Mouse (Mus musculus) retina, postnatal 1 day (tissue): ENCODE results near the gene Ankar.
A peak's percentile ranks its signal among the peaks of the same experiment; 100 is the strongest.

Experiments
- DNase-seq: peaks from one replicate; pipeline ENCODE4 v3.0.0-alpha.2; 2012

Gene Ankar

DNA sequence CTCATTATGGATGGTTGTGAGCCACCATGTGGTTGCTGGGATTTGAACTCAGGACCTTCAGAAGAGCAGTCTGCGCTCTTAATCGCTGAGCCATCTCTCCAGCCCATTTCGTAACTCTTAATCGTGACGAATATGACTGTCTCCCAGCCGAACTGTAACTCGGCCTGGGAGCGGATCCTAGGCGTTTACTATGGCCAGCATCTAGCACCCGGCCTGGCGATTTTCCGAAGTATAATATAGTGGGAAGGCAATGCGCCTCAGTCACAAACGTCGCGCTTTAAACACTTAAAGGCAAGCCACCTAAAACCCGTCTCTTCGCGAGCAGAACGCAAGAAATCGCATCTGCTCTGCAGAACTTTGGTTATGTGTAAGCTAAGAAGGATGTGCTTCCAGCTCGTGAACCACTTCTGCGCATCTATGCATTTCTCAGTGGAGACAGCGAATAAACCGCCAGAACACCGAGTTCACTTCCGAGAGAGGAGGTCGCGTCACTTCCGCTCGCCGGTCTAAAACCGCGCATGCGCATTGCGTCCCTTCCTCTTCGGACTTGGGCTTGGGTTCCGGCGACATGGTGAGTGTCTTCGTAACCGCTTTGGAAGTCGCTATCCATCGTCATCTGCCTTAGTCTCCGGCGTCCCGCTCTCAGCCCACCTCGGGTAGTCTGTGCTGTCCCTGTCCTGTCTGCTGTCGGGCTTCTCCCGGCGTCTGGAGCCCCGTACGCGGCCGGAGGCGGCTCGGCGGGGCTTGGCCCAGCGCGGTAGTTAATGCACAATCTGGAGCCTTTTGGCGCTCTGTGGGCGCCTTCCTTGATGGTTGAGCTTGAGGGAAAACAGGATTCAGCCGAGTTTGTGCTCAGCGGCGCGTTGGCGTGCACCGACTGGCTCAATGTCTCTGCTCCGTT is 10.6 kb upstream of the Ankar start, which contains the start of gene Rpl37a:
TSS of gene Rpl37a (plus strand) at position 538 of the 901 bp plus-strand sequence.
- DNase-seq, result peak; percentile 98

DNA sequence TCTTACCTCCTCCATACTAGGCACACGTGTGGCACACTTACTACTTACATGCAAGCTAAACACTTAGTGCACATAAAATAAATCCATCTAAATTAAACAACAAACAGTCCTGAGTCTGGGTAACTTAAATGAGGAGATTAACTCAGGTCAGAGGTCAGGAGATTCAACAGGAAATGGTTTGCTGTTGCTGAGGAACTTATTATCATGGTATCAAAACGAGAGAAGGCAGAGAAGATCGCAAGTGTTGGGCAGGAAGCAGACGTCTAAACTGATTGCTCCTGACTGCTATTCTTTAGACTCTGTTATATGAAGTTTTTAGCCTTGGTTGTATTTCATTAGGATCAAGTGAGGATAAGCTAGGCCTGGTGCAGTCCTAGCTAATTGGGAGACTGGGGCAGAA is 7.1 kb upstream of the Ankar start:
- no peak for DNase-seq

DNA sequence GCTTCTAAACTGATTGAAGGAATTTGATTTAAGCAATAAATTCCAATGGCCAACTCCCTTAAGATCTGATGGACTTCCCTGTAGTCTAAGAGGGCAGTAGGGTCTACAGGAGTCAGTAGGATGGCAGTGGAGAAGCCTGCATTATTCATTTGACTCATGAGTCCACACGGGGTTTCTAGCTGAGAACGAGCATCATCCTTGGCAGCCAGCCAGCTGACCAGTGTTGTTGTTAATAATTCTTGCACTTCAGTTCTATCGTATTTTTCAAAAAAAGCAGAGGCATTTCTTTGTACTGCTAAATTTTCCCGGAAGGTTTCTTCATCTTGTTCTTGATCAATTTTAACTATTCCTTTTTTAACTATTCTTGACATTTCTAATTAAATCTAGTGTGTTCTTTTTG is 1.7 kb downstream of the Ankar start:
- DNase-seq, result peak; percentile 35

DNA sequence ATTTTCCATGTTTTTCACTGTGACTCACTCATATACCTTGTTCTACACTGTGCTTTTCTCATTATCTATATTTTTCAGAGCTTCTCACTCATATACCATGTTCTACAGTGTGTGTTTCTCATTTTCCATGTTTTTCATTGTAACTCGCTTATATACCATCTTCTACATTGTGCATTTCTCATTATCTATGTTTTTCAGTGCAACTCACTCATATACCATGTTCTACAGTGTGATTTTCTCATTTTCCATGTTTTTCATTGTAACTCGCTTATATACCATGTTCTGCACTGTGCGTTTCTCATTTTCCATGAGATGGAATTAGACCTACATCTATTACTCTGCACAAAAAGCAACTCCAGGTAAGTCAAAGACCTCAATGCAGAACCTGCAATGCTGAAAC is 4.1 kb downstream of the Ankar start:
- peak; percentile 35 for DNase-seq

DNA sequence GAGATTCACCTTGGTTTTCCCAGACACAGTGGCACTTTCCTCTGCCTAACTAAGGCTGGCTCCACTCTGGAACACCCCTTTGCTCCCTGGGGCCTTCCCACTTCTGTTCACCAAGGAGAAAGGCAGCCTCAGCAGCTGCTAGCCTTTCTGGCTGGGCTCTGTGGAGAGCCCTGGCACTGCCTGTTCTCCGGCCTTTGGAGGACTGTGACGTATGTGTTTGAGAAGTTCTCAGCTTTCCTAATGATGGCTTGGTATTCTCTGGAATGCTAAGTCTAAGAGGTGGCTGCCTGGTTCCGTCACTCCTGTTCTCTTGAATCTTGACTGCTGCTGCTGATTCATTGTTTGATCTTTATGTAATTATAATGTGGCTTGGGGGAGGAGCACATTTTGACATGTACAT is 27.3 kb downstream of the Ankar start:
- DNase-seq, result no peak

DNA sequence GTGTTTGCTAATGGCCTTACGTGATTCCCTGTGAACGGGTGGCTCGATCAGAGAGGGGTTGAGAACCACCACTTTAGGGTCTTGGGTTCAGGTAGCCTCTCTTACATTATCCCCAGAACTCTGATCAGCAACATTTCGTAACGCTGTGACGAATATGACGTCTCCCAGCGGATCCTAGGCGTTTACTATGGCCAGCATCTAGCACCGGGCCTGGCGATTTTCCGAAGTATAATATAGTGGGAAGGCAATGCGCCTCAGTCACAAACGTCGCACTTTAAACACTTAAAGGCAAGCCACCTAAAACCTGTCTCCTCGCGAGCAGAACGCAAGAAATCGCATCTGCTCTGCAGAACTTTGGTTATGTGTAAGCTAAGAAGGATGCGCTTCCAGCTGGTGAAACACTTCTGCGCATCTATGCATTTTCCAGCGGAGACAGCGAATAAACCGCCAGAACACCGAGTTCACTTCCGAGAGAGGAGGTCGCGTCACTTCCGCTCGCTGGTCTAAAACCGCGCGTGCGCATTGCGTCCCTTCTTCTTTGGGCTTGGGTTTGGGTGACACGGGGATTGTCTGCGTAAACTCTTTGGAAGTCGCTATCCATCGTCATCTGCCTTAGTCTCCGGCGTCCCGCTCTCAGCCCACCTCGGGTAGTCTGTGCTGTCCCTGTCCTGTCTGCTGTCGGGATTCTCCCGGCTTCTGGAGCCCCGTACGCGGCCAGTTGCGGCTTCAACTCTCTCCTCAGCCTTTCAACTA is 59.5 kb downstream of the Ankar start:
- DNase-seq, result peak; percentile 85

DNA sequence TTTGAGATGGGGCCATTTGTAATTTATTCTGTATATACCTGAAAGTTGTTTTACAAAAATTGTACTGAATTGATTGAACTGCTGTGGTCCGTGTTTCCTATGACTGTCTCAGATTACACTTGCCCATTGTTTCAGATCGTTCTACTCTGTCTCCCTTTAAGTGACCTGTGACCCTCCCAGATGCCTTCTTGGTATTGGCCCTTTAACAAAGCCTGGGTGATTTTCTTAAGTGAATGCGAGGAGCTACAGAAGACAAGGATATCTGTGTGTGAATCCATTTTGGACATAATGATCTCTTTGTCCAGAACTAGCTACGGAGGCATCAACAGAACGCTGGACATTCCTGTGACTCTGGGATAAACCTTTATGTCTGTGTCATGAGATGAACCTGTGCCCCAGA is 65.2 kb downstream of the Ankar start:
- no peak for DNase-seq

DNA sequence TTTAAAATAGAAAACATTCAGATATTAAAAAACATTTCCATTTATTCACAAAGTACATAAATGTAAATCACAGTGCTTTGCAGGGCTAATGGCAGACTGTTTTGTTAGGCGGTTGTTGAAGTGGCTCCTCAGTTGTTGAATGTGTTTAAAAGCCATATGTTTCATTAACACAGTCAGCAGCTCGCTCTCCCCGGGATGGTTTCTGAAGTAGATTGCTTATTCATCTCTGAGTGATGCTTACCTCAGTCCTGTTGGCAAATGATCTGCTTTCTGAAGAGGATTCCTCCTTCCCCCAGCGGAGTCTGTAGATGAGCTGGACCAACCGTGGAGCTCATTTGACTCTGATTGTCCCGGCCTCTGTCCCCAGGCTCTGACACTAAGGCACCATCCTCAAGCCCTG is 88.2 kb downstream of the Ankar start:
- no peak for DNase-seq

DNA sequence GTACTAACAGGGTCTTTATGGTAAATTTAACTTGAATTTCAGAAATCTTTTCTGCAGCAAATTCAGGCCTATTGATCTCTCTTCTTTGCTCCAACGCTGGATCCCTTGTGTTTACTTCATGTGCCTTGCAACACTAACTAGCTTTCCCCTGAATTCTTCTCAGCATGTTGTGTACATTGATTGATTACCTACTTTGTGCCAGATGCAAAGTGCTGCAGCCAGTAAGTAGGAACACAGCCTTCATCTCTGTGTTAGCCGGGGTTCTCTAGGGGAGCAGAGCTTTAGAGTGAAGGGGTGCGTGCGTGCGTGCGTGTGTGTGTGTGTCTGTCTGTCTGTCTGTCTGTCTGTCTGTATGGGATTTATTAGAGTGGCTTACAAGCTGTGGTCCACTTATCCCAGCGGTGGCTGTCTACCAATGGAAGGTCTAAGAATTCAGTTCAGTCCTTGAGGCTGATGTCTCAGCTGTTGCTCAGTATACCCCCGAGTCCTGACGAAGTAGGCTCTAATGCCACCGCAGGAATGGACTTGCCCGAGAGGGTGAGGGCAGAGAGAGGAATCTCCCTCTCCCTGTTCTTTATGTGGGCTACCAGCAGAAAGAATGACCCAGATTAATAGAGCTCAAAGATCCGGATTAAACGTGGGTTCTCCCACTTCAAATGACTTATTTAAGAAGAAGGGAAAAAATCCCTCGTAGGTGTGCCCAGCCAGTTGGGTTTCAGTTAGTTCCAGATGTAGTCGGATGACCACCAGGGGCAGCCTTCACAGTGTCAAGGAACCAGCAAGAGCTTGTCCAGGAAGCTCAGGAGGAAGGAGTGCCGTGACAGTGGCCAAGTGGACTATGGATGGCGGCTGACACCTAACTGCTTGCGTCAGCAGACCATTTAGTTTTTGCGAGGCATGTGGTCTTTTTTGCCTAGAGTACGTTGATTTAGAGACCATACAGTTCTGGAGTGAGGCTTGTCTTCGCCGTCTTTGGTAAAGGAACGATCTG is 90.2 kb downstream of the Ankar start:
- peak; percentile 11 for DNase-seq

DNA sequence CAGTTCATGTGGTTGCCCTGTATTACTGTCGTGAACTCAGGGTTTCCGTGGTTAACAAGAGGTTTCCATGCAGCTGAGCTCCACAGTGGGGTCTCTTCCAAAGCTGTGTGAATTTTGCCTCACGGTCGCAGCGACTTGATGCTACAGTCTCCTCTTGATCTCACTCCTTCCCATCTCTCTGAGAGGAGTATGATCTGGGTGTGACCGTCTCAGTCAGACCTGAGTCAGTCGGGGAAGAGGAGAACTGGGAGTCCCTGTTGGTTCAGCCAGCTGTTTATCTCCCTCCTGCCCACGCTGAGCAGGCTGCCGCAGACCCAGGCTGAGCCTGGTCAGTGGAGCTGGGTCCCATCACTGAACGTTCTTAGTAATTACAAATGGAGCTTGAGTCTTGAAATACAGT is 91.2 kb downstream of the Ankar start:
- DNase-seq, result no peak

DNA sequence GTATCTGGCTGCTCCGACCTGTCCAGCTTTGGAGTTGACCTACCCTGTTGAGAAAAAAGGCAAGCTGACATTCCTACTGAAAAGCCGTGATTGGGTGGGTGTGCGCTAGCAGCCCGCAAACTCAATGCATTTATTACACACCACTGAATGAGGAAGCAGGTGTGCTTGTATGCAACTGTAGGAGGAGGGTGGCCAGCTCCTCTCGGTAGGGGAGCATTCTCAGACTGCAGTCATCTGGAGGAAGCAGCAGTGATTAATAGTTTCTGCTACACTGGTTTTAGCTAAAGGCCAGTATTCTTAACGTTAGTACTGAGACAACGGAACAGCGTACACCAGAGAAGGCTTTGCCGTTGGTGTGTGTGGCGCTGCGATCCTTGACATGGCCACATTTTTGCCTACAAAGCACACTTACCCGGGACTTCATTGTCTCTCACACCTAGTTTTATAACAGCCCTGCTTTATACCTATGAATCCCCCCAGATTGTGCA is 94.1 kb downstream of the Ankar start:
- DNase-seq, result peak; percentile 21

DNA sequence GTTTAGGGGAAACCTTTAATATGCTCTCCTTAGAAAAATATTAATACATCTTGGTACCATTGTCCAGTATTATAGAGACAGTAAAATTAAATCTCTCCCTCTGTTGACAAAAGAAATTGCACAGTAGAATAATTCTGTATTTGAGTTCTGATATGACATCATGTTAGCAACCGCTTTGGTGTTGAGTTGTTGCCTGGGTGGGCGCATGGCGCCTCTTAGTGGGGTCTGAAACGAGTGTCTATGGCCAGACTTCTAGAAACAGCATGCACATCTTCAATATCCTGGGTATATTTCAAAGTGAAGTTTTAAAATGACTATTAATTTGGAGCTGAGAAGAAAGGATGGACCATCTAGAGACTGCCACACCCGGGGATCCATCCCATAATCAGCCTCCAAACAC is 97.6 kb downstream of the Ankar start:
- DNase-seq, result no peak

DNA sequence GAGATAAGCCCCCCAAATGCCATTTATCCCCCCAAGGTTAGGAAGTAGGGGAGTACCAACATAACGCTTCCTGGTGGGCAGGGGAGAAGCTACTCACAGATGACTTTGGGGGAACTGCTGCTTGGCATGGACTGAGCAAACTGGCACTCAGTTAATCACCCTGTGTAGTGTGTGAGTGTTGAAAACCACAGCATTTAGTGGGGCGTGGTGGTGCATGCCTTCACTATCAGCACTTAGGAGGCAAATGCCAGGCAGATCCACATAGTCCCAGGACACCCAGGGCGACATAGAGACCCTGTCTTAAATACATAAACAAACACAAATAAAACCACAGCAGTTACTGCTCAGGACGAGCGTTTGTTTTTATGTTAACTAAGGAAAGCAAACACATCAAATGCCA is 98.2 kb downstream of the Ankar start:
- no peak for DNase-seq

DNA sequence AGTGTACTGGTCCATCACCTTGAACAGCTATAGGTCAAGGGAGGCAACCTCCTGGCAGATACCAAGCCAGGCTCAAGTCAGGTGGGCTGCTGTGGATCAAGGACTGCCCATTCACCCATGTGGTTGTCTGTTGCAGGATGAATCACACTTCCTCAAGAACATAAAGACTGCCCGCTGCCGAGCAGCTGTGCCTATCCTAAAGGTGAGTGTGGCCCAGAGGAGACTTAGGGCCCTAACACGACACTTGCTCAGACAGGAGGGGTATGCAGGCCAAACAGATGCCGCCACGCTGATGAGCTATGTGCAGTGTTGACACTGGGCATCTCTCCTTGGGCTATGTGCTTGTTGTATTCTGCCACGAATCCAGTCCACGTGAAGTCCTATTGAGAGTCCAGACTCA is 99.1 kb downstream of the Ankar start:
- DNase-seq, result no peak

DNA sequence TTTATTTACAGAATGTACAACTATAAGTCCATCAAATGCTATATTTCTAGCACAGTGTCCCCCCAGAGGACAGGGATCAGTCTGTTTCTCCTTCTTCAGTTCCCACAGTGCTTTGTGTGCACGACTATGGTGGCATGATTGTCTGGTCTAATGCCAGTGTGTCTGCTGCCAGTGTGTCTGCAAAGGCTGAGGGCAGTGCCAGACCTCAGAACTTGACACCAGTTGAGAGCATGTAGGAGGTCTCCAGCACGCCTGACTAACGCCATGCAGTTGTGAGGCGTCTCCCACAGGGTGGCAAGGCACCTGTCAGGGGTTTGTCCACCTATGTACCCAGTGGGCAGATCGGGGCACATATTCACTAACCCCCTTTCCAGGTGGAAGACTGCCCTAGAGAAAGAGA is 99.6 kb downstream of the Ankar start:
- no peak for DNase-seq

DNA sequence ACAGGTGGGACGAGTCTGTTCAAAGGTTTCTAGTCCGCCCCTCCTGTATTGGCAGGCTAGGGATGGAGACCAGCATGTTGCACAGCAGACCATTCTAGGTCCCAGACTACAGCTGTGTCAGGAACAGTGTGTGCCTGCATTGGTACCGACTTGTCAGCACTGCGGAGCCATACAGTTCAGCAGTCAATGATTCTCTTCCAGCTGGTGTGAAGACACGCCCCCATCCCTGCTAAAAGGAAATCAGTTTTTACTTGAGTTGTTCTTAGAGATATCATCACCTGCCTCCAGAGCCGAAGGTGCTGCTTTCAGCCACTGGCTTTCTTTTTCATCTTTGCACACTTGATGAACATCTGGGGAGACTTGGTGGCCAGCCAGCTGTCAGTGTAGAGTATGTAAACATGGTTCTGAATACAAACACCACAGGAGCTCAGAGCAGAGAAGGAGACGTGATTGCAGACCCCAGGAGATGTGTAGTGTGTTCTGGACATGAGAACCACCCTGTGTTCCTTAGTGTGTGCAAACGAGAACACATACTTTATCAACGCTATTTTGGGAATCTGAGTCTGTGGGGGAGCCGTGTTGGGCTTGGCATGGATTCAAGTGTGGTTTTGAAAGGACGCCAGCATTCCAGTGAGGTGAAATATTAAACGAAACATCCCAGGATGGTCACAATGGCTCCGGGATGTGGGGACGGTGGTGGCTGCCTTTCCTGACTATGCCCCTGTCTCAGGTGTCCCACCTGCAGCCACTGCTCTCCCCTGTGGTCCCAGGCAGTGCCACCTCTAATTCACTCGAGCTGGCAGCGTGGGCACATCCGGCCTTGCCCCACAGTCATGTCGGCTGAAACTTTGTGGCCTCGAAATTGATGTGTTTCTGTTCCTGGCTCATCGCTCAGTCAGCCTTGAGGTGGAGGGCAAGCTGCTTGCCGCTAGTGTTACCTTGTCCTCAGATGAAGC is 101.0 kb downstream of the Ankar start:
- DNase-seq, result no peak

DNA sequence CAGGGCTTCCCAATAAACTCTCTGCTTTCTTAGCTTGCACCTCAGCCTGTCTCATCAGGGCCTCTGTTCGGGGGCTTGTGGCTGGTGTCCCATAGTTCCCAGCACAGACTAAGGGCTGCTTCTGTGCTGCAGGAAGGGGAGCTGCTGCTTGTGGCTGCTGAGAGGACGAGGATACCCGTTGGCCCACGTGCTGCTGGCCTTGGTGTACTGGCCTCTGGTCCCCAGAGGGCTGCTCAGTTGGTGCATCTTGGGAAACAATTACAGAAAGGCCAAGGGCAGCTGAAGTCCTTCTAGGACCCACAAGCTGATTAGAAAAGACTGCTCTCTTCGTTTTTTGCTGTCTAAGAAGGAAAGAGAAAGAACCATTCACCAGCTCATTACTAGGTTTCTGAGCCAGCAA is 104.1 kb downstream of the Ankar start:
- no peak for DNase-seq

DNA sequence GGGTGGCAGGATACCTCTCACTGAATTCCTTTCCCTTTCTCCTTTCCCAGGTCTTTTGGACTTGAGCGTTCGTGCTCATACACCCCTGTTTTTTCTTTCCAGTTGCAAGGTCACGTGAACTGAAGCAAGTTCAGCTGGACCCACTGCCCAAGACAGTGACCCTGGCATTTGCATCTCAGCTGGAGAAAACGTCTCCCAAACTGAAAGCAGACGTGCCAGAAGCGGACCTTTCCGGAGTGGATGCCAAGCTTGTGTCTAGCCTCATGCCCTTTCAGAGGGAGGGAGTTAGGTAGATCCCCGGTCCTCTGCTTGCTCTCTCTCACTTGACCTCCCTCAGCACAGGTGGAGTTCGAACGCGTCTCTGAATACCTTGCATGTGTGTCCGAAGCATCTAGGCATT is 104.7 kb downstream of the Ankar start:
- DNase-seq, result no peak

DNA sequence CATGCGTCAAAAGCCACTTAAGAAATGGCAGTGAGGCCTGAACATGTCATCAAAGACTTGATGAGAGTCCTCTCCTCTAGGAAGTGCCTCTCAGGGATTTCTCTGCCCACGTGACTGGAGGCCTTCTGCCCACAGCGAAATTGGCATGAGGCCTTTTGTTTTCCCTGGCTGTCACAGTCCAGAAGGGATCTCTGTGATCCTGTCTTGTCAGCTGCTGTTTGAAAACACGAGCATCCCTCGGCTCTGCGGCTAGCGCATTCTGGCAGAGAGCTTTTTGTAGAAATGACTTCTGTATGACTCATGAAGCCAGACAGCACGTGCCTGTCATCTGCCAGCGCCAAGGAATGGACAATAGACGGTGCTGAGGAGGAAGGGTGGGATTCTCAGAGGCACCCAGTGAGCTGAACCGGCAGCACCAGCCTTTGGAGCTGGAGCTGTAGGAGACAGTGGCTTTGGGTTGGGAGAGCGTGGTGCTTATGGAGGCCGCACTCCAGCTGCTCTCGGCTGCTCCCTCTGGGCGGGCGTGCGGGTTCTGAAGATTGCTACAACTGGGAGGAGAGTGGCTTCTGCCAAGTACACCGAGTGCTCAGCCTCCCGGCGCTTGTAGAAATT is 106.9 kb downstream of the Ankar start:
- DNase-seq, result no peak
